Mouse (Mus musculus): ENCODE data around the gene Dock4.
"Not testable (repeated sequence)": the region's sequence is repeated elsewhere in the genome, so short reads cannot be mapped to it uniquely, and the experiment has no call there.

Dock4 gene

GRCm38 (mm10) chr12:40837597-40838337, 392.0 kb downstream of the Dock4 start:
- peak; percentile 51 for DNase-seq

DNA sequence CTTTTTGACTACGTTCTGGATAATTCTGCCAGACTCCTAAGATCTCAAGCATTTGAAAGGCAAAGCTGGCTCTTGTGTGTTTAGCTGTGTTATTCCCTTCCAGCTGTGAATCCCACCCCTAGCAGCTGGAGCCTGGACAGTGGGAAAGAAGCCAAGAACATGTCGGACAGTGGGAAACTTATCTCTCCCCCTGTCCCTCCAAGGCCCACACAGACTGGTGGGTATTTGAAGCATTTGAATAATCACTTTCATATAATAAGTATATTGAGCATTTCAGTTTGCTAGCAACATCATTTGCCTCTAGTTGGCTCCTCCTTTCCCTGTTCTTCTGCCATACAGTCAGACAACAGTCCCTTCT, 392.6 kb downstream of the Dock4 start:
- DNase-seq = no peak

DNA sequence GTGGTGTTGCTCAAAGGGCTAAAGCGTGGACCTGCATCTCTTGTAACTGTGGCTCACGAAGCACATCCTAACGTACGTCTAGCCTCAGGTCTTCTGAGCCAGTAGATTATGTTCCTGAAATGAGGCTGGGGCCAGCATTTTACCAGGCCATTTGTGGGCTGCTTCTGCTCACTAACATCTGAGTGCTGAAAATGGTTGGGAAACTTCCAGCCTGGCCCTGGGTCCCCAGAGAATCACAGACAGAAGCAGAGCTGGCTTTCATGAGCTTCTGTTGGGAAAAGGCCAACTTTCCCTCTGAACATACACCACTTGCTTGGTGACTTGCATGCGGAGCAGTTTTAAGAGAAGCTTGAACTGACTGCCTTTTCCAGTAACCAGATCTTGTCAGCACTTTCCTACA, 393.2 kb downstream of the Dock4 start:
- no peak for DNase-seq

- DNase-seq = no peak
Measured at GRCm38 (mm10) chr12:40839817-40840216, 394.1 kb downstream of the Dock4 start.

- DNase-seq = no peak
Measured at GRCm38 (mm10) chr12:40842251-40842988, 396.7 kb downstream of the Dock4 start.

GRCm38 (mm10) chr12:40842991-40843390, 397.2 kb downstream of the Dock4 start:
- no peak for DNase-seq

DNA sequence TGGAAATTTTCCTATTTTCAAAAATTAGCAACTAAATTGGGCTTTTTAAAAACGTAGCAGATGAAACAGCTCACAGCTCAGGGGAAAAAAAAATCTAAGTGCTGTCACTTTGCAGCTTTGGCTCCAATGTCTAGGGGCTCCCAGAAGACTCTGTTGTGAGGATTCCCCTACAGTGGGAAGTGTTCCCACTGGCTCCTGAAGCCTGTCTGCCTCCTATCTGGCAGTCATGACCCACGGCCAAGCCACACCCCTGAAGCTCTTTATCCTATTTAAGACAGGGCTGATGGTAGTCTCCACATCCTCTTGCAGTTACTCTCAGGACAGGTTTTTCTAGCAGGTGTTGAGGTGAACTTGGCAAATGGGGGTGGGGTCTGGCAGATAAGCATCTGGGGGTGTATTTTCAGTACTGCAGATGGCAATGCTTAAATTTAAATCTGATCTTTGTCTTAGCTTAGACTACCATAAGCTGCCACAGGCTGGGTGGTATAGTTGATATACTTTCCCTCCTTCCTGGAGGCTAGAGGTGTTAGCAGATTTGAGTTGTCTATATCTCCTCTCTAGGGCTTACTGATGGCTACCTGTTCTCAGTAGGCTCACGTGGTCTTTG, 397.8 kb downstream of the Dock4 start:
- DNase-seq = no peak

GRCm38 (mm10) chr12:40844324-40844723, 398.6 kb downstream of the Dock4 start:
- DNase-seq = no peak

- no peak for DNase-seq
Measured at GRCm38 (mm10) chr12:40854705-40855367, 409.1 kb downstream of the Dock4 start.

DNA sequence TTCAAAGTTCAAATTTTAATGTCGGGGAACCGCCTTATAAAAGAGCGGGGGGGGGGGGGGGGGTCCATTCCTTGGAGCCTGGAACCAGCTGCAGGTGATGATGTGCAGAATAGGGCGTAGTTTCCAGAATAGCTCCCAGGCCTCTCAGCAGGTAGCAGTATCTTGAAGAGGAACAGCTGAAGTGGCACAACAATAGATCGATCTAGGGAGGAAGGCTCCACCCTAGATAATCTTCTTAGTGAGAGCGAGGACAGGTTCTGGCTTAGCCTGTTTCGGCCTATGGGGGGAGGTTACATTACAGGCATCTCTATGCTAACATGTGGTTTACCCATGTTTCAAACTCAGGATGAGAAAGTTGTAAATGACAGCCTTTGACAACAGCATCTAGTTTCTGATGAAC, 411.7 kb downstream of the Dock4 start:
- DNase-seq = no peak

GRCm38 (mm10) chr12:40858763-40859162, 413.0 kb downstream of the Dock4 start:
- not testable (repeated sequence) for DNase-seq

GRCm38 (mm10) chr12:40870387-40870786, 424.6 kb downstream of the Dock4 start:
- no peak for DNase-seq

DNA sequence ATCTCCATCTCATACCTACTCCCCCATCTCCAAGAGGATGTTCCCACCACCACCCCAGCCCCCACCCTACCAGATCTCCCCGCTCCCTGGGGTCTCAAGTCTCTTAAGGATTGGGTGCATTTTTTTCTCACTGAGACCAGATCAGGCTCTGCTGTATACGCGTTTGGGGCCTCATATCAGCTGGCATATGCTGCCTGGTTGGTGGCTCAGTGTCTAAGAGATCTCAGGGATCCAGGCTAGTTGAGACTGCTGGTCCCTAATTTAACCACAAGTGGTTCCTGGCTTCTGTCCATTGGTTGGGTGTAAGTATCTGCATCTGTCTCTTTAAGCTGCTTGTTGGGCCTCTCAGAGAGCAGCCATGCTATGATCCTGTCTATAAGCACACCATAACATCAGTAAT, 427.0 kb downstream of the Dock4 start:
- no peak for DNase-seq

DNA sequence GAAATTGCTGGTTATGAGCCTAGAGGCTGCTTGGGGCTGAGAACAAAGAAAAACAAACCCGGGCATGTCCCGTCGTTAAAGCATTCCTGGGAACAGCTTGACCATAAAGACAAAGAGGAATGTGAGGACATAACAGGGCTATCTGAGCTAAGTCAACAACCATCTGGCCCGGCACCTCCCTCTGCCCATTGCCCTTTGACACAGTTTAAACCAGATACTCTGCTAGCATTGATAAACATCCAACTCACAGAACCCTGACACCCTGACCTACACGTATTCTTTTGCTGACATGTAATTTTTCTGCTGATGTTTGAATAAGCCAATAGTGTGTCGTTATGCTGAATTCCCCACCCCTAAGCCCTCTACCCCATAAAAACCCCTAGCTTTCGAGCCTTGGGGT, 427.5 kb downstream of the Dock4 start:
- not testable (repeated sequence) for DNase-seq

GRCm38 (mm10) chr12:40884976-40885375, 439.2 kb downstream of the Dock4 start:
- no peak for DNase-seq

- DNase-seq = no peak
Measured at GRCm38 (mm10) chr12:40885377-40885776, 439.6 kb downstream of the Dock4 start.

DNA sequence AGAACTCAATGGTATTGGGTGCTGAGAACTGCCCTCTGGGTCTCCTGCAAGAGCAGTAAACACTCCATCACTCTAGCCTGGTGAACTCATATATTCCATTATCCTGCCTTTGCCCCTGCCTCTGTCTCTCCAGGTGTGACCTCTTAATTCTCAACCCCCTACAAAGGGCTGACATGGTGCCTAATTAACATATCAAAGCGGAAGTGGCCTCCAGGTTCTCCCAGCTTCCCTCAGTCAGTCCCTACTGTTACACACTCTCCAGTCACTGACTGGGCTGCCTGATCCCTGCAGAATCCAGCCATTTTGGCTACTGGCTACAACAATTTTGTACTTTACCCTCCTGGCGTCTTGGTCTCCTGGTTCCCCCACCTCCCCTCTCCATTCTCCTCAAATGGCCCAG, 441.7 kb downstream of the Dock4 start:
- DNase-seq = no peak

DNA sequence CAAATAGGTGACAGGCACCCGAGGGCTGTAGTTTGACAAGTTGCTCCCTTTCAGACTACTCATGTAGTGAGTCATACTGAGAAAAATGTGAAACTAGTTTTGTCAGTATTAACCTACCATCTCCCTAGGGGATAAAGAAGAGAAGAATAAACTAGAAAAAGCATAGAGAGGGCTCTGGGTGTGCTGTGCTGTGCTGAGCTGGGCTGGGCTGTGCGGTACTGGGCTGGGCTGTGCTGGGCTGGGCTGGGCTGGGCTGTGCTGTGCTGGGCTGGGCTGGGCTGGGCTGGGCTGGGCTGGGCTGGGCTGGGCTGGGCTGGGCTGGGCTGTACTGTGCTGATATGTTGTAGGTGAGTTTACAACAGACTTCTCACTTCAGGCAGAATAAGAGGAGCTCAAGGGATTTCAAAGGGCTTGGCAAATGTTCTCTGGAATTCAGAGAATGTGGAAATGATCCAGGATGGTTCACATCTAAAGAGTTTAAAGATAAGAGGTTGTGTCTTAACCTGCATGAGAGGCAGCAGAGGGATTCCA, 442.6 kb downstream of the Dock4 start:
- no peak for DNase-seq

DNA sequence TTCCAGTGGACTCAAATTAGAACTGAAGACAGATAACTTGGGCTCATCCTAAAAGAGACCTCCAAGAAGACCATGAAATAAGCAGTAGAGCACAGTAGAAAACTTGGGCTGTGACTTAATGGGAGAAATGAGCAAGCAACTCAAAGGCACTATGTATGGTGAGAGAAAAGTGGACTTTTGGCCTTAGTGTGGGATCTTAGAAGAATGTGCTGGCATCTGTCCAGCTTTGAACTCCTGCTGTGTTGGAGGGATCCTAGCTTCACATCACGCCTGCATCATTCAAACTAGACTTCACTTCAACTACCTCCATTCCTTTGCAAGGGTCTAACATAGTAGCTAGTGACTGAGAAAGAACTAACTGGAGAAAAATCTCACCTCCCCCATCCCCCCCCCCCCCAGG, 443.1 kb downstream of the Dock4 start:
- DNase-seq = no peak

- no peak for DNase-seq
Measured at GRCm38 (mm10) chr12:40889534-40889933, 443.8 kb downstream of the Dock4 start.

GRCm38 (mm10) chr12:40891168-40891567, 445.4 kb downstream of the Dock4 start:
- DNase-seq = no peak

- DNase-seq = no peak
Measured at GRCm38 (mm10) chr12:40893741-40894140, 448.0 kb downstream of the Dock4 start.

- DNase-seq = no peak
Measured at GRCm38 (mm10) chr12:40894695-40895094, 448.9 kb downstream of the Dock4 start.

Measured in thymus, postnatal 25 days (tissue).